Mouse (Mus musculus): ENCODE measurements around the gene Hoxd3.
A peak's percentile ranks its signal among the peaks of the same experiment; 100 is the strongest.

- no peak for TF ChIP-seq EP300 (IDR thresholded peaks at IDR 0.05)
- peak; percentile 90 for TF ChIP-seq CTCF (IDR thresholded peaks at IDR 0.05)
Observed at GRCm38 (mm10) chr2:74715504-74716241, 3.9 kb downstream of the Hoxd3 start.
